Mouse (Mus musculus): ENCODE measurements at regions not wholly inside any gene's neighbourhood (a gene's known extent, or its start where the extent isn't known, plus 50 kb on each side); places are given as distances from the start of the nearest gene placed in this dataset.
"Not testable (repeated sequence)": the region's sequence is repeated elsewhere in the genome, so short reads cannot be mapped to it uniquely, and the experiment has no call there.

DNA sequence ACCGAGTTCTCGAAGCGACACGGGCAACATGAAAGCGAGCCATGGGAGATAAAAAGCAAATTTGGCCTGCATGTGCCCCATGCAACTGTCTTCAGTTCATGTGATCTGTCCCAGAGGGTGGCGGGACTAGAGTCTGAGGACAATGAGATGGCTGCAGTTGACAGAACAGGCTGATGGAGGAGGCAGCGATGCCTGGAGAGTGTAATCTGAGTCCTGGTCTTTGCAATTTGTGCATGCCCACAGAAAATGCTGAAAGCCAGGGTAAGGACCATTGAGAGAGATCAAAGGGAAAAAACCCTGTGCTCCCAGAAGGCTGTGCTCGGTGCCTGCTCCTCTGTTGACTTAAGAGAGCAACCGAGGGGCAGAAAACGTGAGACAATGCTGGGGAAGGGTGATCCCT is 624.8 kb upstream of the BB014433 start:
- no peak for DNase-seq (ENCODE audit: low read depth, low spot score)

DNA sequence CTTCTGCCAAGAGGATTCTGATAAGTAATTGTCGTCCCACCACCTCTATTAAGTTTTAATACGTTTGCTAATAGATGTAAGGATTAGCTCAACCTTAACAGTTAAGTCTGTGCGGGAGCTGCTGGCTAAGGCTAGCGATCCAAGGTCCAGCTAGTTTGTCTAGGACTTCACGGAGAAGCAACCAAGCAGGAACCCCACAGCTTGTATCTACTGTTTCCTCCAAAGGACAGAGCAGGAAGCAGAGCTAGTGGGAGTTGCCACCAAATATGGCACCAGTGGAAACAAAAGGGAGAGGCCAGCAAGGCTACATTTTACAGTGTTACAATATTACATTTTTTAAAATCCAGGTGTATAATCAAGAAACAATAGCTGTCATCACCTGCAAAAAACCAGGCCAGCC is 624.4 kb upstream of the BB014433 start:
- no peak for DNase-seq (ENCODE audit: low read depth, low spot score)

- no peak for DNase-seq (ENCODE audit: low read depth, low spot score)
These were observed 623.6 kb upstream of the BB014433 start for GRCm38 (mm10) chr8:15669515-15669914.

DNA sequence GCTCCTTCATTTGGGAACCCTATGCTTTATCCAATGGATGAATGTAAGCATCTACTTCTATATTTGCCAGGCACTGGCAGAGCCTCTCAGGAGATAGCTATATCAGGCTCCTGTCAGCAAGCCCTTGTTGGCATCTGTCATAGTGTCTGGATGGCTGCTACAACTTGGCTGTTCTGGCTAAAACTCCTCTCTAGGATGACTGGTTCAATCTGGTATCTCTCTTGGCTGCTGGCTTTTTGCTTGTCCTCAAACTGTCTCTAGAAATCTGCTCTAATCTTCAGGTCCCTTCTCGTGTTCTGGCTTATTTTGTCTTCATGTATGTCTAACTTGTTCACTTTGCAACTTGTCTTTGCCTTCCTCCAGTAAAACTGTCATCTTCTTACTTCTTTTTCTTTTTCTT is 614.7 kb upstream of the BB014433 start:
- no peak for DNase-seq (ENCODE audit: low read depth, low spot score)

GRCm38 (mm10) chr8:15634769-15635366 is 589.0 kb upstream of the BB014433 start:
- DNase-seq (ENCODE audit: low read depth, low spot score), result no peak

DNA sequence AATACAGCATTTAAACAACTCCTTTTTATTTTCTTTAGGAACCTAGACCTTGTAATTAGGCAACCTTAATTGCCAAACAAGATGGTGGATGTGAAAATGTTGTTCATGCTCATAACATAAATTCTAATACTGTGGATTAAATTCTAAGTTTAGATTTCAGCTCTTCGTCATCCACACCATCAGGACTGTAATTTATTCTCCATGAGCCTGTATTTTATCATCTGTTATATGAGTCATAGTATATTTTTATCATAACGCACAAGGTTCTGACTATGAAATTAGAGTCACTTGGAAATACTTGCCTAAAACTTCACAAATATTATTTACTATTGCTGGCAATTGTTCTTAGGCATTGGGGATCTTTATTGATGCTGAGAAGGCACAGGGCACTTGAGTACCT is 582.7 kb upstream of the BB014433 start:
- DNase-seq (ENCODE audit: low read depth, low spot score), result no peak

- DNase-seq (ENCODE audit: low read depth, low spot score), result peak; percentile 61
These were observed 577.9 kb upstream of the BB014433 start for GRCm38 (mm10) chr8:15623602-15624392.

- DNase-seq (ENCODE audit: low read depth, low spot score), result no peak
These were observed 564.3 kb upstream of the BB014433 start for GRCm38 (mm10) chr8:15610217-15610616.

GRCm38 (mm10) chr8:15607598-15608215 is 561.8 kb upstream of the BB014433 start:
- no peak for DNase-seq (ENCODE audit: low read depth, low spot score)

GRCm38 (mm10) chr8:15601531-15601930 is 555.7 kb upstream of the BB014433 start:
- peak; percentile 73 for DNase-seq (ENCODE audit: low read depth, low spot score)

GRCm38 (mm10) chr8:15593106-15593505 is 547.2 kb upstream of the BB014433 start:
- no peak for DNase-seq (ENCODE audit: low read depth, low spot score)

DNA sequence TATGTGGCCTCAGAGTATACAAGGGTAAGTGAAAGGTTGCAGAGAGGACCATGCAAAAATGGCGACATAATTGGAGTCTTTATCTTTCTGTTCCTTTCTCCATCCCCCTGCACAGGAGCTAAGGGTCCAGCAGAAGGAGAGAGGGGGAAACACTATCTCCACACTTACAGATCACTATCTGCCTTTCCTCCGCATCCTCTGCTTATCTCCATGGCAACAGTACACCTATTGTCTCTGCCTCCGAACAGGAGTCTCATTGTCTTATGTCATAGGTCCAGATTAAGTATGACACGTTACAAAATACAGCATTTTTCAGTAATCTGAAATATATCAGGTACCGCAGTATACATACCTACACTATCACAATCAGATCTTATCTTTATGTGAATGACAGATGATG is 537.9 kb upstream of the BB014433 start:
- no peak for DNase-seq (ENCODE audit: low read depth, low spot score)

GRCm38 (mm10) chr8:15570091-15570490 is 524.2 kb upstream of the BB014433 start:
- DNase-seq (ENCODE audit: low read depth, low spot score), result no peak

DNA sequence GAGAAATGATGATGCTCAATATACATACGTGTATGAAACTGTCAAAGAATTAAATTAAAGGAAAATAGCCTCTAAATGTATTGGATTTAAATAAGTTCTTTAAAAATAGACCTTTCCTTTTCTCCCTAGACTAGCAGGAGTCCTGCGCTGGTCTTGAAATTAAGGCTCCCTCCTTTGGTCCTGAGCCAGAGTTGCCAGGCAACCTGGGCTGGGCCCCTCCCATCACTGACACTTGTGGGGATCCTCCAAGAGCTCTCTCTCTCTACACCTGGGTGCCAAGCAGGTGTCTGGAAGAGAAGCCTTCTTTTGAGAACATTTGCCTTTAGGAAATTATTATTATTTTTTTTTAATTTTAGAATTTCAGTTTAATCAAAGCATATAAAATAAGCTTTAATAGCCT is 521.9 kb upstream of the BB014433 start:
- DNase-seq (ENCODE audit: low read depth, low spot score), result no peak

GRCm38 (mm10) chr8:15562310-15563296 is 516.7 kb upstream of the BB014433 start:
- DNase-seq (ENCODE audit: low read depth, low spot score), result no peak

DNA sequence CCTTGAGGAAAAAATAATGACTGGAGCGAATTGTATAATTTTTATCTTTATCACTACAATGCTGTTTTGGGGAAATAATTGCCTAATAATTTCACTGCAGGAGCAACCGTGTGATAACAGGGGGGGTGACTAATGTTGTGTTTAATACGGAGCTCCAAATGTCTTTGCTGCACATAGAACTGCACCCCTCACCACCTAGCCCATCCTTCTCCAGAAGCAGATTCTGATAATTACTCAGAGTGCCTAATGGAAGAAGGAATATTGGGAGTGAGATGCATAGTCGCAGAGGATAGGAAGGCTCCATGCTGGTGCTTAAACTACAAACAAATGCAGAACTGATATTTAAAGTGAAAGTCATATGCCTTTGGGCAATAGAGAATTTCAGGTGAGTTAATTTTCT is 486.1 kb upstream of the BB014433 start:
- no peak for DNase-seq (ENCODE audit: low read depth, low spot score)

GRCm38 (mm10) chr8:15525461-15525860 is 479.6 kb upstream of the BB014433 start:
- no peak for DNase-seq (ENCODE audit: low read depth, low spot score)

DNA sequence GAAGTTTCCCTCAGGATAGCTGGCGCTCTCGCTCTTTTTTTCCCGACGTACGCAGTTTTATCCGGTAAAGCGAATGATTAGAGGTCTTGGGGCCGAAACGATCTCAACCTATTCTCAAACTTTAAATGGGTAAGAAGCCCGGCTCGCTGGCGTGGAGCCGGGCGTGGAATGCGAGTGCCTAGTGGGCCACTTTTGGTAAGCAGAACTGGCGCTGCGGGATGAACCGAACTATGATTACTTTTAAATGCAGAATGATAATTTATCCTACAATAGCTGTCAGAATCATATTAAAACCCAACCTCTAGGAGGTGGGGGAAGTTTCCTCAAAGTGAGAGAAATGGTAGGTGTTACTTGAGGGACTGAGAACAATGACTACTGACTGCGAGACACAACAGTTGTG is 474.0 kb upstream of the BB014433 start:
- DNase-seq (ENCODE audit: low read depth, low spot score), result not testable (repeated sequence)

DNA sequence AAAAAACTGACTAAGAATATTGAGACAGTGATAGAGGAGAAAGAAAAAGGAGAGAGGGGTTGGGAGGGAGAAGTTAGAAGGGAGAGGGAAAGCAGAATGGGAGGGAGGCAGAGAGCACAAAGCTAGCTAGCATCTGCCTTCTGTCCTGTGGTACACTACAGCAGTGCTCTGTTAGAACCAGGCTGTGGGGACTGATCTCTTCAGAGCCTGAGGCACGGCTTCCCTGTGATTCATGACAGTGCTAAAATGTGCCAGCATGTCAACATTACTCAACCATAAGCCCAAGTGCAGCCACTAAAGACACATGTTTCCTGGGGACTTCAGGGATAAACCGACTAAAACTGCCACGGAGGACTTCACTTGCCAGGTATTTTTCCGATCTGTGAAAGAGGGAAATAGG is 455.1 kb upstream of the BB014433 start:
- no peak for DNase-seq (ENCODE audit: low read depth, low spot score)

DNA sequence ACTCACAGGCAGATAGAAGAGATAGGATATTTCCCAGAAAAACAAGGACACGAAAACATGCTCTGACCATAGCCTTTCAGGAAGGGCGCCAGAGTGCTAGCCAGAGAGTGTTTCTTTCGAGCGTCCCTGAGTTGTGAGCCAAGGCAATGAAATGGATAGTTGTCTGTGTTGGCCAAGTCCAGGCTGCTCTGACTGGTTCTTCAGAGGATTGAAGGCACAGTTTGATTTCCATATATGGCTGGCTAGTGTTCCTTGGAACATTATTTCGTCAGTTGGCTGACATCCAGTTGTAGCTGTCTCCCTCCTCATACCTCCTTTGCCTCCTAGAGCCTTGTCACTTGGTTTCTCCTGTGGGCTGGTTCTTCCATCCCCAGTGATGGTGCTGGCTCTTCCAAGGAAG is 451.7 kb upstream of the BB014433 start:
- DNase-seq (ENCODE audit: low read depth, low spot score), result peak; percentile 0

GRCm38 (mm10) chr8:15496248-15496647 is 450.4 kb upstream of the BB014433 start:
- DNase-seq (ENCODE audit: low read depth, low spot score), result peak; percentile 1

DNA sequence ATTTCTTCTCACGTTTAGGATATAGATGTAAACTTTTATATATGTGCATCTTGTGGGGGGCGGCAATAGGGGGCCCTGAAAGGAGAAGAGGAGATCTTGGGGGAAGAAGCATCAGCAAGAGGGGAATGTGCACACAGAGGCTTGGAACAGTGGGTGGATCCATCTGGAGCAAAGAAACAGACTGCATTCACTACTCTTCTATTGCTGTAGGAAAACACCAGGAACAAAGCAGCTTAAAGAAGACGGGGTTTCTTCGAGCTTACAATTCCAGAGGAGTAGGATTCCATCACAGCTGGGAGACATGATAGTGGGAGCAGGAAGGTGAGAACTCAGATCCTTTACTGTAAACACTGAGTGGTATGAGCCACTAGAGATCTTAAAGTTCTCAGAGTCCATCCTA is 444.9 kb upstream of the BB014433 start:
- DNase-seq (ENCODE audit: low read depth, low spot score), result no peak

Measured in R1 (cell line).